ENCODE assay signal across 8 mouse cellular contexts in genomic region chr4:117270278-117270677, GRCm38 (mm10). TPM values are rescaled to one million over a fixed set of nuclear protein-coding genes. Genes with fewer than 3 reads are reported as not detected.
DNase-seq lines count a peak whose midpoint lies in the region; ATAC-seq and TF ChIP-seq lines count a peak whose summit lies in the region.

No protein-coding gene starts in this region.

- no peak for ATAC-seq in heart, embryonic 12.5 days (ENCODE audit: insufficient number of reproducible peaks, low FRiP score)
- ATAC-seq in limb, embryonic 13.5 days (ENCODE audit: low FRiP score, low read depth) = peak; percentile 52; the same call in 1 of the 2 replicates
- peak; percentile 16; the same call in 1 of the 2 replicates for ATAC-seq in midbrain, embryonic 15.5 days (replicated peaks)

- no peak overlapping the region for H3K27ac ChIP-seq in heart, embryonic 12.5 days (ENCODE audit: poor library complexity, severe bottlenecking)
- no peak overlapping the region for H3K27ac ChIP-seq in cortical plate, adult 2 months (ENCODE audit: insufficient read depth, low read length)
- no peak overlapping the region for H3K27ac ChIP-seq in kidney, adult 2 months (ENCODE audit: insufficient read depth, low read depth, low read length)
- no peak overlapping the region for H3K27ac ChIP-seq in limb, embryonic 13.5 days
- H3K27ac ChIP-seq in midbrain, embryonic 15.5 days = peak overlapping the region; percentile 11; the same call in 1 of the 2 replicates
- no peak overlapping the region for H3K27ac ChIP-seq in spleen, adult 2 months (ENCODE audit: insufficient read depth, low read length)

- H3K4me3 ChIP-seq in heart, embryonic 12.5 days = no peak overlapping the region
- no peak overlapping the region for H3K4me3 ChIP-seq in cortical plate, adult 2 months (ENCODE audit: insufficient read depth, low read length)
- H3K4me3 ChIP-seq in kidney, adult 2 months (ENCODE audit: insufficient read depth, low read depth, low read length) = no peak overlapping the region
- H3K4me3 ChIP-seq in limb, embryonic 13.5 days = no peak overlapping the region
- H3K4me3 ChIP-seq in midbrain, embryonic 15.5 days = no peak overlapping the region
- H3K4me3 ChIP-seq in spleen, adult 2 months (ENCODE audit: extremely low read depth, insufficient read depth, insufficient read length) = no peak overlapping the region

- H3K9me3 ChIP-seq in heart, embryonic 12.5 days (replicated peaks) = peaks cover 10% of the 10 kb centered on the region; the same call in 1 of the 2 replicates
- H3K9me3 ChIP-seq in limb, embryonic 13.5 days = peaks cover 12% of the 10 kb centered on the region
- H3K9me3 ChIP-seq in midbrain, embryonic 15.5 days = no peaks in the 10 kb centered on the region

- 7% methylated on average over 6 of the region's 6 CpGs for WGBS in heart, embryonic 12.5 days
- WGBS in kidney, adult 2 months = 13% methylated on average over 6 of the region's 6 CpGs
- 8% methylated on average over 6 of the region's 6 CpGs for WGBS in limb, embryonic 13.5 days
- WGBS in midbrain, embryonic 15.5 days = 11% methylated on average over 6 of the region's 6 CpGs
- WGBS in spleen, adult 2 months = 22% methylated on average over 6 of the region's 6 CpGs

- no peak for TF ChIP-seq POLR2A in cortical plate, adult 2 months (IDR thresholded peaks at IDR 0.05; ENCODE audit: extremely low read depth, insufficient read depth, low read length)
- no peak for TF ChIP-seq POLR2A in kidney, adult 2 months (IDR thresholded peaks at IDR 0.05; ENCODE audit: low read depth, low read length)
- TF ChIP-seq POLR2A in spleen, adult 2 months (IDR thresholded peaks at IDR 0.05; ENCODE audit: low read depth, low read length) = no peak

- no peak overlapping the region for H3K4me2 ChIP-seq in heart, embryonic 12.5 days
- no peak overlapping the region for H3K4me2 ChIP-seq in limb, embryonic 13.5 days (replicated peaks)
- no peak overlapping the region for H3K4me2 ChIP-seq in midbrain, embryonic 15.5 days

- H3K4me1 ChIP-seq in heart, embryonic 12.5 days (replicated peaks) = no peaks in the 10 kb centered on the region
- no peaks in the 10 kb centered on the region for H3K4me1 ChIP-seq in cortical plate, adult 2 months (ENCODE audit: control insufficient read depth, insufficient read depth, low read length)
- no peaks in the 10 kb centered on the region for H3K4me1 ChIP-seq in kidney, adult 2 months (ENCODE audit: control insufficient read depth, insufficient read depth, low read length)
- H3K4me1 ChIP-seq in limb, embryonic 13.5 days = peaks cover 27% of the 10 kb centered on the region
- peaks cover 21% of the 10 kb centered on the region for H3K4me1 ChIP-seq in midbrain, embryonic 15.5 days
- no peaks in the 10 kb centered on the region for H3K4me1 ChIP-seq in spleen, adult 2 months (ENCODE audit: control insufficient read depth, insufficient read depth, insufficient read length)

- peak; percentile 98 for TF ChIP-seq CTCF in cortical plate, adult 2 months (IDR thresholded peaks at IDR 0.05; ENCODE audit: extremely low read depth, insufficient read depth, low read length)
- TF ChIP-seq CTCF in kidney, adult 2 months (conservative IDR thresholded peaks at IDR 0.05; ENCODE audit: insufficient read depth, insufficient read length, low read depth, low read length) = peak; percentile 97
- peak; percentile 80; the same call in 1 of the 2 replicates for TF ChIP-seq CTCF in spleen, adult 2 months (IDR thresholded peaks at IDR 0.05; ENCODE audit: extremely low read depth, insufficient read depth, insufficient read length, insufficient replicate concordance)

- H3K9ac ChIP-seq in heart, embryonic 12.5 days = no peak overlapping the region
- no peak overlapping the region for H3K9ac ChIP-seq in limb, embryonic 13.5 days
- no peak overlapping the region for H3K9ac ChIP-seq in midbrain, embryonic 15.5 days

- DNase-seq in heart, adult 18-20 months = peak; percentile 56 to 83
- peak; percentile 79 for DNase-seq in gastrocnemius, postnatal 10 days
- DNase-seq in kidney, adult 2 months = peak; percentile 78
- peak; percentile 36 to 62 for DNase-seq in spleen, adult 2 months (ENCODE audit: low read depth in 1 of 2, low spot score in 2 of 2)

- peaks cover 49% of the 10 kb centered on the region for H3K36me3 ChIP-seq in heart, embryonic 12.5 days
- no peaks in the 10 kb centered on the region for H3K36me3 ChIP-seq in kidney, adult 2 months (ENCODE audit: control insufficient read depth, insufficient read depth, low read length)
- peaks cover 41% of the 10 kb centered on the region for H3K36me3 ChIP-seq in limb, embryonic 13.5 days
- peaks cover 12% of the 10 kb centered on the region for H3K36me3 ChIP-seq in midbrain, embryonic 15.5 days (replicated peaks)
- H3K36me3 ChIP-seq in spleen, adult 2 months (ENCODE audit: control insufficient read depth, insufficient read depth, low read length) = peaks cover 26% of the 10 kb centered on the region

- H3K27me3 ChIP-seq in heart, embryonic 12.5 days (replicated peaks) = no peaks in the 10 kb centered on the region
- H3K27me3 ChIP-seq in kidney, adult 2 months (replicated peaks; ENCODE audit: control insufficient read depth, insufficient read depth, low read length) = no peaks in the 10 kb centered on the region
- no peaks in the 10 kb centered on the region for H3K27me3 ChIP-seq in limb, embryonic 13.5 days
- peaks cover 26% of the 10 kb centered on the region for H3K27me3 ChIP-seq in midbrain, embryonic 15.5 days (replicated peaks)
- H3K27me3 ChIP-seq in spleen, adult 2 months (ENCODE audit: control insufficient read depth, insufficient read depth, low read length) = no peaks in the 10 kb centered on the region

RNA-seq across cellular contexts. Expression of gene Armh1, which starts 18.4 kb away (rescaled TPM):
- total RNA-seq in heart, adult 18-20 months (2021) = under 1 TPM in 1 of 2 experiments, not detected in 1; 0.15 TPM
- polyA plus RNA-seq in heart, embryonic 12.5 days (2016; fragmentation: Nextera tagmentation; extraction: Ambion mirVana) = 0.37 and 0.70 TPM in 2 replicates
- polyA plus RNA-seq in cortical plate, adult 2 months (2012; rRNA removed) = 0.38 and 0.67 TPM in 2 replicates
- under 1 TPM in 1 of 2 experiments, not detected in 1; 0.25 TPM for total RNA-seq in gastrocnemius, postnatal 10 days (2021)
- 0.25 and 0.53 TPM in 2 replicates for polyA plus RNA-seq in kidney, adult 2 months (2012; rRNA removed)
- polyA plus RNA-seq in limb, embryonic 13.5 days (2015; fragmentation: Nextera tagmentation; extraction: Ambion mirVana) = 0.53 and 0.79 TPM in 2 replicates
- 1.8 TPM in 2 replicates for polyA plus RNA-seq in midbrain, embryonic 15.5 days (2015; fragmentation: Nextera tagmentation; extraction: Ambion mirVana)
- 0.05 TPM in 1 of 2 replicates, not detected in the other for polyA plus RNA-seq in spleen, adult 2 months (2012; rRNA removed)

RNA-seq across cellular contexts. Expression of gene Tmem53, which starts 18.5 kb away (rescaled TPM):
- total RNA-seq in heart, adult 18-20 months (2021) = 10 to 100 TPM; 24.8 to 35.7 TPM
- 18.2 and 19.6 TPM in 2 replicates for polyA plus RNA-seq in heart, embryonic 12.5 days (2016; fragmentation: Nextera tagmentation; extraction: Ambion mirVana)
- 4.8 and 6.1 TPM in 2 replicates for polyA plus RNA-seq in cortical plate, adult 2 months (2012; rRNA removed)
- 1 to 10 TPM; 5.5 to 7.6 TPM for total RNA-seq in gastrocnemius, postnatal 10 days (2021)
- 88.1 and 93.5 TPM in 2 replicates for polyA plus RNA-seq in kidney, adult 2 months (2012; rRNA removed)
- polyA plus RNA-seq in limb, embryonic 13.5 days (2015; fragmentation: Nextera tagmentation; extraction: Ambion mirVana) = 10.0 and 11.3 TPM in 2 replicates
- 9.6 and 11.1 TPM in 2 replicates for polyA plus RNA-seq in midbrain, embryonic 15.5 days (2015; fragmentation: Nextera tagmentation; extraction: Ambion mirVana)
- 2.4 and 3.2 TPM in 2 replicates for polyA plus RNA-seq in spleen, adult 2 months (2012; rRNA removed)
